Mouse (Mus musculus): Measurements from ENCODE around the gene Mob3b.

Gene Mob3b

DNA sequence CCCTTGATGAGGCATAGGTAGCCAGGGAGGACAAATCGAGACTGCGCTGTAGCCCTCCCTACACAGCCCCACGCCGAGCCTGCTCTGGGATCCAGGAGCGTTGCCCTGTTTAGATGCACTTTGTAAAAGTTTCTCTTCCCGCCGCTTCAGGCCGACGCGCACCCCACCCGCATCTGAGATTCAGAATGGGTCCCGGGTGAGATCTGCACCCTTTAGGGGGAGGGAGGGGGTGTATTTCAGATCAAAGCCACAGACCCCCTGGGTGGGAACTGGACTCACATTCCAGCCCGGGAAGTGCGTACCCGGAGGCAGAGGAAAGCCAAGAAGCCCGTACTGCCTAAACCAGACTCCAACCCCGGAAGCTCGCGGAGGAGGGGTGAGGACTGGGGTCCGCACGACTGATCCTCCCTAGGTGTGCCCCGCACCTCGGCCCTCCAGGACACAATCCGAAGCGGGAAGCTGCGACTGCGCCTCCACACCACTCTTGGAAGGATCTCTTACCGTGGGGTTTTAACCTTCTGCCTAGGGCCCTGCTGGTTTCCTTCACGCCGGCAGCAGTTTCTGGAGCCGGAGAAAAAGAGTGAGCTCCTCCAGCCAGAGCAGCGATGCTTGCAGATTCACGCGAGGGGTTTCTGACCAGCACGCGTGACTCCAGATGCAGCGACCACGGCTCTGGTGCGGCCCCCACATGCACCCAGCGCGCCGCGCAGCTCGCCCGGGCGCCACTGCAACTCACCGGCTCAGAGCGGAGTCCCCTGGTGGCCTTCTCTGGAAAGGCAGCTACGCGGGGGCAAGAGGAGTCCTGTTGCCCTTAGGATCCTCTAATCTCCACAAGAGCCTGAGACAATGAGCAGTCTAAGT lies at the start of gene Mob3b:
Gene Mob3b (minus strand): TSS at position 734 of the 861 bp plus-strand sequence.
- DNase-seq (ENCODE audit: low read depth, low spot score): no peak

DNA sequence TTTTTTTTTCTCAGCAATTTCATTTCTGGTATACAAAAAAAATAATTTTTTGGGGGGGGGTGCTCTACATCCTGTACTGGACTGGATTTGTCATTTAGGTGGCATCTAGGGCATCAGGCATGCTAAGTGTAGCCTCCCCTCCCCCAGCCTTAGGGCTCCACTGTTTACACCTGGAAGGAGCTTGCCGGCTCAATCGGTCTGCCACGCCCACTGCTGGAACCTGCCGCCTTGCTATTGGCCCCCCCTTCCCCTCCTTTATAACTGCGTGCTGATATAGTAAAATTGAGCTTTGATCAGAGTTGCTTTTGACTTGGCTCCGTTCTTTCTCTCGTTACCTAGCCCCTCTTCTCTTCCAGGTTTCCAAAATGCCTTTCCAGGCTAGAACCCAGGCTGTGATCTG lies 47.4 kb upstream of the Mob3b start:
- DNase-seq (ENCODE audit: low read depth, low spot score): no peak

DNA sequence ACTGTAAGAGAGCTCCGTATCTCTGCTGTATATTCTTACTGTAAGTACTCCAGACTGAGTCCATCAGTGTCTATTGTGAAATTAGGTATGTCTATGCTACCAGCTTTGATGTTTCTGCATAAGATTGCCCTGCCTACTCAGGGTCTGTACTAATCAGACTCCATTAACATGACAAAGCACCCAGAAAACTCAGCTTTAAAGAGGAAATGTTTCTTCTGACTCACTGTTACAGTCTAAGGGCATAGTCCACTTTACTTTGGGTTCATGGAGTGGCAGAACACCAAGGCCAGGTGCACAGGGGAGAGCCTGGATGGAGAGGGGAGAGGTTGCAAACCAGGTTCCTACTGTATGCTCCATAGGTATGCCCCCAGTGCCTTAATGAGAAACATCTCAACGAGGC lies 46.4 kb upstream of the Mob3b start:
- no peak for DNase-seq (ENCODE audit: low read depth, low spot score)

DNA sequence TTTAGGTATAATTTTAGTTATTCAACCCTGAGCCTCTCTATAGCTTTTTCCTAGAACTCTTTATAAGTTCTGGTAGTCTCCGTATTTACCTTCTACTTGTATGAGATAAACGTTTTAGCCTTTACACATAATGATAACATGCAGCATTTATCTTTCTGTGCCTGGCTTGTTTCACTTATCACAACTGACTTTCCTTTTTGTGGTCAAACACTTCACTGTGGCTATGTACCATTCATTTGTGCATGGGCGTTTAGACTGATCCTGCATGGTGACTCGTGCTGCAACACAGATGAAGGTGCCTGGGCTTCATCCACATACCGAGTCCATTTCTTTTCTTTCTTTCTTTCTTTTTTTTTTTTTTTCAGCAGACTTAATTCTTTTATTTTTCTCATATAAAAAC lies 44.4 kb upstream of the Mob3b start:
- no peak for DNase-seq (ENCODE audit: low read depth, low spot score)

DNA sequence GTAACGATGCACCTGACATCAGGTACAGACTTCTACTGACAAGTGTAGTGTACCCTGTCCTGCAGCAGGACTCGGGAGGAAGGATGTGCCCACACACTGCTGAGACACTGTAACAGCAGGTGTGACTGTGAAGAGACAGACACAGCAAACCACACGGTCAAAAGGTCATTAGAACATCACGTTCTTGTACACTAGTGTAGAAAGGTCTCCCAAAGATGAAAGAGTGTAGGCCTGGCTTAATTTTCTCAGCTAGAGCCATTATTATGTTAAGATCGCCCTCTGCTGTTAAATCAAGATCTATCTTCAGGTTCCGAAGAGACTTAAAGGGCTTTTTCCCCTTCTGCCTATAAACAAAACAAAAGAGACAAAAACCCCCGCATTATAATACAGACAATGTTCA lies 35.4 kb upstream of the Mob3b start:
- DNase-seq (ENCODE audit: low read depth, low spot score): no peak

DNA sequence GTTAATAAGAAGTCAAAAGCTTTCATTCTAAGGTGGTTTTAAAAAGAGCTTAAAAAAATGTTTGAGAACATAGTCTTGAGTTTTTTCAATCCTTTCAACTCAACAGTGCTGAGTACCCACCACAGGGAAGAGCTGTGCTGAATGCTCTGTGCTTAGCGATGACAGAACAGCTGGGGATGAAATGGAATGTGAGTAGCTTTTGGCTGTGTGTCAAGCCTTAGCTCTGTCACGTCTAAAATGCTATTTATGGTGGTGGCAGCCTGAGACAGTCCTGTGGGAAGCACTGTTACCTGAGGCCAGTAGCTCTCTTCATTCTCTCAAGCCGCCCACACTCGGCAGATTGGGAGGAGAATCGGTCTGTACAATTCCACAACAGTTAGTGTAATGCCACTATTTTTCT lies 32.5 kb upstream of the Mob3b start:
- no peak for DNase-seq (ENCODE audit: low read depth, low spot score)

DNA sequence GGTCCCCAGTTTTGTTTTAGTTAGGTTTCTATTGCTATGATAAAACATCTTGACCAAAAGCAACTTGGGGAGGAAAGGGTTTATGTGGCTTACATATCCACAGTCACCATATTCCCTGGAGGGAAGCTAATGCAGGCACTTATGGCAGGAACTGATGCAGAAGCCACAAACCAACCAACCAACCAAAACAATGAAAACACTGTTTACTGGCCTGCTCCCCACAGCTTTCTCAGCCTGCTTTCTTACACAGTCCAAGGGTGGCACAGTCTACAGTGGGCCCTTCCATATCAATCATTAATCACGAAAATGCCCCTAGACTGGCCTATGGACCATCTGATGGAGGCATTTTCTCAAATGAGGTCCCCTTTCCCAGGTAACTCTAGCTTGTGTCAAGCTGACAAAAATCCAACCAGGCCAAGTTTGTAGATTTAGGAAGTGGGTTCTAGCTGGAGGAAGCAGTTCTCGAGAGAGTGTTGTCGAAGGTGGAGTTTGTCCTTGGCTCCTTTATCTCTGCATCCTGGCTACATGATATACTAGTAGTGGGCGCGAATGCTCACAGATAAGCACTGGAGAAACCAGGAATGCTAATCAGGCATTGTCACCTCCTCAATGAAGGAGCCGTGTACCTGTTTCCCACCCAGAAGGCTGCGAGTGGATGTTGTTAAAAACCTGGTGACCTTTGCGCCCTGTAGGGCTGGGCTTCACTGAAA lies 30.5 kb upstream of the Mob3b start:
- no peak for DNase-seq (ENCODE audit: low read depth, low spot score)

DNA sequence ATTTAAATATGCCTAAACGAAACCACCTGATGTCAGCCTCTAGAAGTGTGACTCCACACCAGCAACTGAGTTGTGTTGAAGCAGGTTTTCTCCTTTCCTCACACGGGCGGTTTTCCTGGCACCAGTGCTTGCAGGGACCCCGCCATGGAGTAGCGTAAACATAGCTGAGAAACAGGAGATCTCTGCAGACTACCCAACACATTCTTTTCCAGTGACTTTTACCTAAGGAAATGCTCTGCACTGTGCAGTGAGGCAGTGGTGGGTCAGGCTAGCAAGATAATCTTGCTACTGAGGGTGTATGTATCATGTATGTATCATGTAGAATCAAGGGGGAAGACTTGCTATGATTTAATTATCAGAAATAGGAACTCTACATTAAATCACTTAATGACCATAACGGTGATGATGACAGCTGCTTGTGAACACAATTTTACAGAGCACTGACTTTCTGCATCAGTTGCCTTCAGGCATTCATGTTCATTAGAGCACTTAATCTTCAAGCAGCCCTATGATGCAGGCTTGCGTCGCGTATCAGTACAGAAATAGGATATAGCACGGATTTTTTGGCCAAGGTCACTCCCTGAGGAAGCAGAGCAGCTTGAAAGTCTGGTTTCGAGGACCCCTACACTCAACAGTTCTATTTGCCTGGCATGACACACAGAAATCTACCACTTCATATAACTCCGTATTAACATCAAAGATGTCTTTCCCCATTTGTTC lies 20.8 kb upstream of the Mob3b start:
- DNase-seq (ENCODE audit: low read depth, low spot score): no peak

DNA sequence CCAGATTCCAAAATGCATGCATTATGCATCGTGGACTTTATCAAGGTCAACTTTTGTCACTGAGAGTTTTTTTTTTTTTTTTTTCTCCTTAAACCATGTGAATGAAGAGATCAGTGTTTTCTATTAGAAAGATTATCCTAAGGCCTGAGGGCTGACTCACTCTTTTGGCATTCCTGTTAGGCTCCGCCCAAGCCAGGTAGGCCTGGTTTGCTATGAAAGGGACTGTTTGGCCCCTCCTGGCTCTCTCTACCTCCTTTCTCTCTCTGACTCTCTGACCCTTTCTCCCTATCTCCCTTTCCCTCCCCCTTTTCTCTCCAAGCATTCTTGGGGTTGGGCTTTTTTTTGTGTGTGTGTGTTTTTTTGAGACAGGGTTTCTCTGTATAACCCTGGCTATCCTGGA lies 18.3 kb upstream of the Mob3b start:
- no peak for DNase-seq (ENCODE audit: low read depth, low spot score)

DNA sequence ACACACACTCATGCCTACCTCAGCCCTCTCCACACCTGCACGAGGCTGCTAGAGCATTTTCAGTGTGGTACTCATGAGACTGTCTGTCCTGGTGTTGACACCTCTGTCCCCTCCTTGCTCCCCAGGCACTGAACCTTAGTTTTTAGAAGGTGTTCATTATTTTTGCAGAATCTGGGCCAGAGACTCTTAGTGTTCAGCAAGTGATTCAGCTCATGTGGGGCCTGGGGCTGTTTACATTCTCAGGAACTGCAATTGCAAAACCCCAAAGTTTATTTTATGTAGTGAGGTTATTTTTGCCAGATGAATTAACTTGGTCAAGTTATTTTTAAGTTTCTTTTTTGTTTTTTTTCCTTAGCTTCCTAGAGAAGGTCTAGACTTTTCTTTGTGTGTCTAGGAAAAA lies 16.3 kb upstream of the Mob3b start:
- no peak for DNase-seq (ENCODE audit: low read depth, low spot score)

DNA sequence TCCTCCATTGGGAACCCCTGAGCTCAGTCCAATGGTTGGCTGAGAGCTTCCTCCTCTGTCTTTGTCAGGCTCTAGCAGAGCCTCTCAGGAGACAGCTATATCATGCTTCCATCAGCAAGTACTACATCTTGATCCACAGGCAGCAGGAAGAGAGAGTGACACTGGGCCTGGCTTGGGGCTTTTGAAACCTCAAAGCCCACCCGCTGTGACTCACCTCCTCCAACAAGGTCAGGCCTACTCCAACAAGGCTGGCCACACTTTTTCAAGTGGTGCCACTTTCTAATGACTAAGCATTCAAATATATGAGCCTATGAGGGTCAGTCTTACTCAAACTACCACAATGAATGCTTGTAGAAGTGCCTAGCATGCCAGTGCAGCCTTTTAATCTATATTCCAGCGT lies 15.2 kb upstream of the Mob3b start:
- no peak for DNase-seq (ENCODE audit: low read depth, low spot score)

DNA sequence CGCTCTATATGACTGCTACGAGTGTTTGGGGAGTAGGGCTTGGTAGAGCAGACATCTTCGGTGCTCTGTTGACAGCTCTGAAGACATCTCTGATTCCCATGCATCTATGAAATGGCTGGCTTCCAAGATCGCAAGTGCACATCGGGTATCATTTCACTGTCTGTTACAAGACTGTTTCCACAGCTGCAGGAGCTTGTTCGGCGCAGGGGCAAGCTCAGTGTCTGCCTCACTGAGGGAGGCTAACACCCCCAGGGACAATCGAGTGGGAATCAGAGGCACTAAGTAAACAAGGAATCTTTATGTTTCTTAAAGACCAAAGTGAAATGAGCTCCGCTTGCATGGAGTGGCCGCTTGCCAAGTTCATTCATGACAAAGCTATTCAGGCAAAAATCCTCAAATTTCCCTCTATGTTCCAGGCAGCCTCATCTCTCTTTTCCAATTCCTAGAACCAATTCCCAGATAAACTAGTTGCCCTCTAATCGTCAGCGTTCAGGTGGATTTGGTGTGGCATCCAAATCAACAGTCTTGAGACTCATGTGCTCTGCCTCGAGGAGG lies 12.4 kb upstream of the Mob3b start:
- DNase-seq (ENCODE audit: low read depth, low spot score): no peak

DNA sequence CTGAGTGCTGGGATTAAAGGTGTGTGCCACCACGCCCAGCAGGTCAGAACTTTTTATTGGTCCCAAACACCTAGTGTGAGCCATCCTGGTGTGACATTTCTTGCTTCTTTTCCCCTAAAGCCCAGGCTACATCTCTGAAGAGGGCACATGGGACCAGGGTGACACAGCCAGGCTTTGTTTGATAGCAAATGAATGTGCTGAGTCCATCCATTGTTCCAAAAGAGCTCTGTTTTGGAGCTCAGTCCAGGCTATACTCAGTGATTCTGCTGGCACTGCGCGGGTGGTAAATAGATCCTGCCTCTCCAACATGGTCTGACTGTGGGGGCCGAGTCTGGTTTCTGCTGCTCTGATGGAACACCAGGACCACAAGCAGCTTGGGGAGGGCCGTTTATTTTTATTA lies 10.6 kb upstream of the Mob3b start:
- no peak for DNase-seq (ENCODE audit: low read depth, low spot score)

DNA sequence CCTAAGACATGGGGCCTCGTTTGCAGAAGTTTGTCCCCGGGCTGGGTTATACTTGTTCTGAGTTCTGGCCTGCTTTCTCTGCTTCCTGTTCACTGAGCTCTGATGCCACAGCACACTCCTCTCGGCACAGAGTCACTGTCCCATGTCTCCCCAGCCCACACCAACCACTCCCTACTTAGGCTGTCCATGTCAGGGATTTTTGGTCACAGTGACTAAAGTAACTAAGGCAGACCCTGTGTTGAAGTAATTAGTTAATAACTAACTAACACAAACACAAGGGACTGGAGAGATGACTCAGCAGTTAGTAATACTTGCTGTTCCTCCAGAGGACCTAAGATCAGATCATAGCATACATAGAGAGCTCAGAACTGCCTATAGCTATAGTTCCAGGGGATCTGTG lies 8.7 kb upstream of the Mob3b start:
- DNase-seq (ENCODE audit: low read depth, low spot score): no peak

DNA sequence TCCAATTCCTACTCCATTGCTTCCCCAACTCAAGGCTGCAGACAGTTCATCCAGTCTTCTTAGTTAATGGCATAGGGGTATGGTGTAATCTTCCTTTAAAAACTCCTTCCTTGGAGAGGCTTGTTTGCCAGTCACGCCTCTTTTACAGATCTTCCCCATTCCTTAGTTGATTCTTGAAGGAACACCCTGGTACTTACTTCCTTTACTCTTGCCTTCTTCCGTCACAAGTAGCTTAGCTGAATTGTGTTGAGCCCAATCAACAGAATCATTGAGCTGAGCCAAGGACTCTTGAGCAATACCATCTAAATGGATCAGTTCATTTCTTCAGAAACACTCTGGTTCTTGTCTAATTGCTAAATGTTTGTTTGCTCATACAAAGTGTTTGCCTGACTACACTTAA lies 8.0 kb upstream of the Mob3b start:
- DNase-seq (ENCODE audit: low read depth, low spot score): no peak

DNA sequence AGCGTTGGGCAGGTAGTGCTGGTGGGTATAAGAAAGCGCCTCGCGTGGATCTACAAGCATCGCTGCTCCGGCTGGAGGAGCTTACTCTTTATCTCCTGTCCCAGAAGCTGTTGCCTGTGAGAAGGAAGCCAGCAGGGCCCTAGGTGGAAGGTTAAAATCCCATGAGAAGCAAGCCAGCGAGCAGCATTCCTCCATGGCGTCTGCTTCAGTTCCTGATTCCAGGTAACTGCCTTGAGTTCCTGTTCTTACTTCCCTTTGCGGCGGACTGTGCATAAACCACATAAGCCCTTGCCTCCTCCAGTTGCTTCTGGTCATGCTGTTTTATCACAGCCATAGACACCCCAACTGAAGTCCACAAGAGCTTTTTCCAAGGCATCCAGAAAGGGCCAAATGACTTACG lies 531 bp upstream of the Mob3b start:
- no peak for DNase-seq (ENCODE audit: low read depth, low spot score)

DNA sequence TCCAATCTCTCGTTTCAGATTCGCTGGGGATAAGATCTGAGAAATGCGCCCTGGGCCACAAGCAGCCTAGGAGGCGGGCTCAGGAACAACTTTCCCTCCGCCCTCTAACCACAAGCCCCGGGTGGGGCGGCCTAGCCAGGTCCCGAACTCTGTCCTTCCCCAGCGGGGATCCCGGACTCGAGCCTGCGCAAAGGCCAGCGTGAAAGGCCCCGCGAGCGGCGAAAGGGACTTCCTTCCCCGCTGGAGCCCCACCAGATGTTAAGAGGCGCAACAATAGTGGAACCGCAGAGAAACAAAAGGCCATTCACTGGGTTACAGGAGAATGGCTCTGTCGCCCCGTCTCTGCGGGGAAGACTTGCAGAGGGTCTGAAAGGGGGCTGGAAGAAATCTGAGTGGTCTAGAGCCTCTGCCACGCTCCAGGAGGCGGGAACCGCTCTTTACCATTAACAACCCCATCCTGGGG lies 1.1 kb downstream of the Mob3b start:
- DNase-seq (ENCODE audit: low read depth, low spot score): no peak

DNA sequence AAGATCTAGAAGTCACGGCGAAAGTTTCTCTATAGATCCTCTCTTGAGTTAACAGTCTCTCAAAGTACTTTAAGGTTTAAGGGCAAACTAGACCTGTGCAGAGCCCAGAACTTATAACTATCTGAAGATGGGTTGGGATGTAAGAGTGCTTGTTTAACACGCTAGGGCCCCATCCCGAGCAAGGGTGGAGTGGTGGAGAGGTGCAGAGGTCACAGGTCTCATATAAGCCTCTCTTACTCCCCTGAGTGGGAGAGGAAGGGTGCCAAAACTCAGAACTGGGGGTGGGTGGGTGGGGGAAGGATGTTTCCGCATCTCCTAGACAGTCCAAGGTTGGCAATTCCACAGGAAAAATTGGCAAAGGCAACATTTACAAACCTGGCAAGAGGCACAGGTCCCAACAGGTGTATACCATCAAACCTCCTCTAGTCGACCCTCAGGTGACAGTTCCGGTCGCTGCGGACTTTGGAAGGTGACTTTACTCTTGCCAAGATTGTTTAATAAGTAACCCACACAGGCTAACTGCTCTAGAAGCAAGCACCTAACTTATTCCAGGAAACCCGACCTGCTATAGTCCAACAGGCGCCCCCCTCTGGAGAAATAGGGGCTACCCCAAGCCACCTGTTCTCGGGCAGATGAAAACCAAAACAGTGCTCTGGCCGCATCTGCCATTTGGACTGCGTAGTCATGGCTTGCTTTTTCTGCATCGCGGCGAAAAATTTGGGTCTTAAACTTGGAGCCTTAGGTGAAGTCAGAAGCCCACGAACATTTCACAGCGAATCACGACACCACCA lies 2.0 kb downstream of the Mob3b start:
- no peak for DNase-seq (ENCODE audit: low read depth, low spot score)

DNA sequence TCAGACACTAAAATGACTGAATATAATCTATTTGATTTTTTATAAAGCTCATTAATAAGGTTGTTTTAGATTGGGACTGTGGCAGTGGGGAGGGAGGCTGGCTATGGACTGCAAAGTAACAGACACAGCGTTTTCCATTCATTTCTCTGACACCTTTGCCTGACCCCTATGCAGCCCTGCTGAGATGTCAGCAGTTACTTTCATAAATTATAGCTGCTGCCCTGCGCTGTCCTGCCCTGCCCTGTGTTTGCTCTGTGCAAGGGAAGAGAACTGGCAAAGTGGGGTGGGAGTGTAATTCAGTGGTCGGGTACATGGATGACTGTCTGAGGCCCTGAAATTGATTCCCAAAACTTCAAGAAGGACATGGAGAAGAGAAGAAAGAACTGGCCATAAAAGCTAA lies 3.2 kb downstream of the Mob3b start:
- no peak for DNase-seq (ENCODE audit: low read depth, low spot score)

DNA sequence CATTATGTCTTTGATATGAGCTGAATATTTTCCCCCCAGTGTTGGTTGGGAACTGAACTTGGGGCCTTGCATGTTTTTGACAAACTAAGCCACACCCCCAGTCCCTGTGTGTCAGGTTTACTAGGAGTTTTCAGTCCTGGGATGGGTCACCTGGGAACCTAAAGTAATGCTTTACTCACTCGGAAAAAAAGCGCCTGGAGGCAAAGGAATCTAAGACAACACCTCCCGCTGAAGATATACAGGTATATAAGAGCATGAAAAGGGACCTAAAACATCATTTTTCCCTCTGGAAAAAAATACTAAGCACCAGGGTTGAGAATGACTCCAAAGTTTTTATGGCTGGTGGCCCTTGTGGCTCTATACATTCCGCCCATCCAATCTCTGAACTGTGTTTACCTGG lies 5.5 kb downstream of the Mob3b start, which contains the start of gene Ifnk:
Gene Ifnk (plus strand): TSS at position 301 of the 400 bp plus-strand sequence.
- no peak for DNase-seq (ENCODE audit: low read depth, low spot score)

DNA sequence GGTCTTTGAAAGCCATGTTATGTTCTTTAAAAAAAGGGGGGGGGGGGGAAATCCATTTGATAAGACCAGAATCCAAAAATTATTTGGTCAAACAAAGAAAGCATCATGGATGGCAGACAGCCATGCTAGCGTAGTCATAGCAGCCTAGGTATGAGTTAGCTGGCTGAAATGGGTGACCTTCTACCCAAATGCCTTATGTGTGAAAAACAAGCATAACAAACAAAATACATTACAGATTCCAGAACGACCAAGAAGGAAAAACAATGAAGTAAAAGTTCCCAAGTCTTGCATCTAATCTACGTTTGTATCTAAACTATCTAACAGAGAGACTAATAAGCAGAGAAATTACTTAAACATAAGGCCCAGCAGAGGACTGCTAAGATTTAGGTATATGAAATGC lies 6.6 kb downstream of the Mob3b start:
- no peak for DNase-seq (ENCODE audit: low read depth, low spot score)

Data from c-Kit-negative CD71-positive TER-119-positive erythroid progenitor cells, embryonic 14.5 days (primary cell).